Mouse (Mus musculus): ENCODE results near the gene Cnr2. TPM values are rescaled to one million over a fixed set of nuclear protein-coding genes. Genes with fewer than 3 reads are reported as not detected.
A peak's percentile ranks its signal among the peaks of the same experiment; 100 is the strongest.

The Cnr2 gene
- polyA plus RNA-seq, 1 experiment from 2014 or later = 1.1 TPM

DNA sequence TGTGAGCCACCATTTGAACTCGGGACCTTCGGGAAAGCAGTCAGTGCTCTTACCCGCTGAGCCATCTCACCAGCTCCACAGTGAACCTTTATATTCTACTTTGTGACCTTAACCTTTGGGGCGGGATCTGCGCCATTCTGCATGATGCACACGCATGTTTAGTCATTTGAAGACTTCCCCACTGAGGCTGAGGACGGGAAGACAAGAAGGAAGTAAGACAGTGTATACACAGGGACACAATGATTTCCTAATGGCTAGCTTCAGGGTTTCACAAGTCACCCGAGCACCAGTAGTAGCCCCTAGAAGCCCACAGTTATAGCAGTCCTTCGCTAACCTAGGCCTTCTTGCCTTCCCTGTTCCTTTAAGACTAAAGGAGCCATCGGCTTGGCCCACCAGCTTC lies 50.5 kb downstream of the Cnr2 start:
- peak overlapping the region; percentile 85 for H3K9ac ChIP-seq (replicated peaks; ENCODE audit: low read length)
- H3K4me2 ChIP-seq (replicated peaks; ENCODE audit: low read depth, low read length) = peak overlapping the region; percentile 84
- H3K27me3 ChIP-seq (ENCODE audit: insufficient read depth, low read length) = no peaks in the 10 kb centered on the region
- peak overlapping the region; percentile 93 for H3K4me3 ChIP-seq (ENCODE audit: low read length)
- peak; percentile 28; the same call in 1 of the 2 replicates for ATAC-seq (ENCODE audit: low FRiP score, low TSS enrichment)
- WGBS = 70% methylated on average over 10 of the region's 10 CpGs
- peak overlapping the region; percentile 66 for H3K27ac ChIP-seq (ENCODE audit: low read length)
- peaks cover 25% of the 10 kb centered on the region for H3K4me1 ChIP-seq (ENCODE audit: insufficient read depth, low read length)
- H3K9me3 ChIP-seq (ENCODE audit: low read length) = peaks cover 3% of the 10 kb centered on the region; the same call in 1 of the 2 replicates
- H3K36me3 ChIP-seq (ENCODE audit: insufficient read depth, low read length) = peaks cover 4% of the 10 kb centered on the region; the same call in 1 of the 2 replicates

- H3K9ac ChIP-seq (replicated peaks; ENCODE audit: low read length) = peak within 1 kb of the TSS; percentile 85
- peaks cover 3% of the 10 kb centered on the region; the same call in 1 of the 2 replicates for H3K36me3 ChIP-seq (ENCODE audit: insufficient read depth, low read length)
- peak within 1 kb of the TSS; percentile 93 for H3K4me3 ChIP-seq (ENCODE audit: low read length)
- H3K9me3 ChIP-seq (ENCODE audit: low read length) = no peaks in the 10 kb centered on the region
- H3K27ac ChIP-seq (ENCODE audit: low read length) = peak within 1 kb of the TSS; percentile 68
- H3K27me3 ChIP-seq (ENCODE audit: insufficient read depth, low read length) = no peaks in the 10 kb centered on the region
- peak within 1 kb of the TSS; percentile 84 for H3K4me2 ChIP-seq (replicated peaks; ENCODE audit: low read depth, low read length)
- under 1% methylated on average over 23 of the region's 23 CpGs for WGBS
- peak; percentile 91 for ATAC-seq (ENCODE audit: low FRiP score, low TSS enrichment)
- peaks cover 25% of the 10 kb centered on the region for H3K4me1 ChIP-seq (ENCODE audit: insufficient read depth, low read length)
These were observed 51.1 kb downstream of the Cnr2 start, which contains the start of gene Hmgcl for GRCm38 (mm10) chr4:135946278-135946658. Gene Hmgcl (plus strand): TSS chr4:135946448.

GRCm38 (mm10) chr4:135946659-135947301 lies 51.6 kb downstream of the Cnr2 start:
- Histone ChIP-seq H3K9ac (replicated peaks; ENCODE audit: low read length) (peak overlapping the region; percentile 85), H3K4me3 (ENCODE audit: low read length) (peak overlapping the region; percentile 93), H3K4me2 (replicated peaks; ENCODE audit: low read depth, low read length) (peak overlapping the region; percentile 84), H3K4me1 (ENCODE audit: insufficient read depth, low read length) (peaks cover 25% of the 10 kb centered on the region), H3K27ac (ENCODE audit: low read length) (peak overlapping the region; percentile 68), H3K9me3 (ENCODE audit: low read length) (no peaks in the 10 kb centered on the region), H3K27me3 (ENCODE audit: insufficient read depth, low read length) (no peaks in the 10 kb centered on the region), H3K36me3 (ENCODE audit: insufficient read depth, low read length) (peaks cover 8% of the 10 kb centered on the region; the same call in 1 of the 2 replicates)
- ATAC-seq (ENCODE audit: low FRiP score, low TSS enrichment) = no peak
- WGBS = 1% methylated on average over 28 of the region's 28 CpGs

- no peak for ATAC-seq (ENCODE audit: low FRiP score, low TSS enrichment)
- Histone ChIP-seq H3K9ac (replicated peaks; ENCODE audit: low read length) (no peak overlapping the region), H3K4me1 (ENCODE audit: insufficient read depth, low read length) (peaks cover 24% of the 10 kb centered on the region), H3K4me3 (ENCODE audit: low read length) (no peak overlapping the region), H3K36me3 (ENCODE audit: insufficient read depth, low read length) (peaks cover 18% of the 10 kb centered on the region), H3K27me3 (ENCODE audit: insufficient read depth, low read length) (no peaks in the 10 kb centered on the region), H3K27ac (ENCODE audit: low read length) (no peak overlapping the region), H3K9me3 (ENCODE audit: low read length) (no peaks in the 10 kb centered on the region), H3K4me2 (replicated peaks; ENCODE audit: low read depth, low read length) (no peak overlapping the region)
- WGBS = 88% methylated on average over 8 of the region's 8 CpGs
These were observed 52.9 kb downstream of the Cnr2 start for GRCm38 (mm10) chr4:135948142-135948541.

GRCm38 (mm10) chr4:135949475-135949874 lies 54.3 kb downstream of the Cnr2 start:
- Histone ChIP-seq H3K9ac (replicated peaks; ENCODE audit: low read length) (no peak overlapping the region), H3K4me3 (ENCODE audit: low read length) (no peak overlapping the region), H3K27me3 (ENCODE audit: insufficient read depth, low read length) (no peaks in the 10 kb centered on the region), H3K36me3 (ENCODE audit: insufficient read depth, low read length) (peaks cover 20% of the 10 kb centered on the region), H3K4me2 (replicated peaks; ENCODE audit: low read depth, low read length) (no peak overlapping the region), H3K4me1 (ENCODE audit: insufficient read depth, low read length) (peaks cover 21% of the 10 kb centered on the region), H3K9me3 (ENCODE audit: low read length) (no peaks in the 10 kb centered on the region), H3K27ac (ENCODE audit: low read length) (0 out of 2 replicates have a peak overlapping the region, but pooled peaks have one; percentile 20)
- WGBS = 83% methylated on average over 10 of the region's 10 CpGs
- ATAC-seq (ENCODE audit: low FRiP score, low TSS enrichment) = no peak

- no peaks in the 10 kb centered on the region for H3K9me3 ChIP-seq (ENCODE audit: low read length)
- H3K9ac ChIP-seq (replicated peaks; ENCODE audit: low read length) = no peak overlapping the region
- H3K4me2 ChIP-seq (replicated peaks; ENCODE audit: low read depth, low read length) = no peak overlapping the region
- no peak overlapping the region for H3K4me3 ChIP-seq (ENCODE audit: low read length)
- ATAC-seq (ENCODE audit: low FRiP score, low TSS enrichment) = peak; percentile 32; the same call in 1 of the 2 replicates
- H3K27ac ChIP-seq (ENCODE audit: low read length) = no peak overlapping the region
- peaks cover 20% of the 10 kb centered on the region for H3K36me3 ChIP-seq (ENCODE audit: insufficient read depth, low read length)
- no peaks in the 10 kb centered on the region for H3K27me3 ChIP-seq (ENCODE audit: insufficient read depth, low read length)
- peaks cover 21% of the 10 kb centered on the region for H3K4me1 ChIP-seq (ENCODE audit: insufficient read depth, low read length)
- 36% methylated on average over 6 of the region's 6 CpGs for WGBS
These were observed 54.7 kb downstream of the Cnr2 start for GRCm38 (mm10) chr4:135949911-135950310.

DNA sequence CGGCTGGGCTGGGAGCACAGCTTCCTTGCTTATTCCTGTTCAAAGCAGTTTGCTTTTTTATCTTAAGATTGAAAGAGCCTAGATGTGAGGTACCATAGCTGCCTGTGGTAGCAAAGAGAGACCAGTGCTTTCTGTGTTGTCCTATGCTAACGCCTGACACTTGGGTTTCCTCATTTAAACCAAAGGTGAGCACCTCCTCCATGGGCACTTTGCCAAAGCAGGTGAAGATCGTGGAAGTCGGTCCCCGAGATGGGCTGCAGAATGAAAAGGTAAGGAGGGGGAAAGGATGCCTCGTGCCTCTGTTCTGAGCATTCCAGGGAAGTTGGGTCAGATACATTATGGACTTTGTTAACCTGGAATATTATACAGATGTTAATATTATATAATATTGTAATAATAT lies 55.2 kb downstream of the Cnr2 start:
- 77% methylated on average over 6 of the region's 6 CpGs for WGBS
- ATAC-seq (ENCODE audit: low FRiP score, low TSS enrichment) = no peak

GRCm38 (mm10) chr4:135951505-135951904 lies 56.3 kb downstream of the Cnr2 start:
- 96% methylated on average over 3 of the region's 3 CpGs for WGBS
- Histone ChIP-seq H3K4me2 (replicated peaks; ENCODE audit: low read depth, low read length) (no peak overlapping the region), H3K9ac (replicated peaks; ENCODE audit: low read length) (no peak overlapping the region), H3K9me3 (ENCODE audit: low read length) (no peaks in the 10 kb centered on the region), H3K4me1 (ENCODE audit: insufficient read depth, low read length) (peaks cover 15% of the 10 kb centered on the region), H3K36me3 (ENCODE audit: insufficient read depth, low read length) (peaks cover 29% of the 10 kb centered on the region), H3K27me3 (ENCODE audit: insufficient read depth, low read length) (no peaks in the 10 kb centered on the region), H3K4me3 (ENCODE audit: low read length) (no peak overlapping the region), H3K27ac (ENCODE audit: low read length) (no peak overlapping the region)
- ATAC-seq (ENCODE audit: low FRiP score, low TSS enrichment) = no peak

More for the DNA sequence above, 55.2 kb downstream of the Cnr2 start:
- no peak overlapping the region for H3K9ac ChIP-seq (replicated peaks; ENCODE audit: low read length)
- H3K27ac ChIP-seq (ENCODE audit: low read length) = 0 out of 2 replicates have a peak overlapping the region, but pooled peaks have one; percentile 14
- peaks cover 22% of the 10 kb centered on the region for H3K36me3 ChIP-seq (ENCODE audit: insufficient read depth, low read length)
- H3K4me3 ChIP-seq (ENCODE audit: low read length) = no peak overlapping the region
- H3K4me2 ChIP-seq (replicated peaks; ENCODE audit: low read depth, low read length) = no peak overlapping the region
- peaks cover 21% of the 10 kb centered on the region for H3K4me1 ChIP-seq (ENCODE audit: insufficient read depth, low read length)
- H3K9me3 ChIP-seq (ENCODE audit: low read length) = no peaks in the 10 kb centered on the region
- H3K27me3 ChIP-seq (ENCODE audit: insufficient read depth, low read length) = no peaks in the 10 kb centered on the region

- WGBS = 87% methylated on average over 3 of the region's 3 CpGs
These were observed 58.0 kb downstream of the Cnr2 start for GRCm38 (mm10) chr4:135953179-135953578.

GRCm38 (mm10) chr4:135954241-135954640 lies 59.0 kb downstream of the Cnr2 start:
- Histone ChIP-seq H3K4me2 (replicated peaks; ENCODE audit: low read depth, low read length) (no peak overlapping the region), H3K9me3 (ENCODE audit: low read length) (no peaks in the 10 kb centered on the region), H3K4me3 (ENCODE audit: low read length) (no peak overlapping the region), H3K36me3 (ENCODE audit: insufficient read depth, low read length) (peaks cover 30% of the 10 kb centered on the region), H3K27ac (ENCODE audit: low read length) (no peak overlapping the region), H3K9ac (replicated peaks; ENCODE audit: low read length) (no peak overlapping the region), H3K4me1 (ENCODE audit: insufficient read depth, low read length) (peaks cover 8% of the 10 kb centered on the region; the same call in 1 of the 2 replicates), H3K27me3 (ENCODE audit: insufficient read depth, low read length) (no peaks in the 10 kb centered on the region)
- ATAC-seq (ENCODE audit: low FRiP score, low TSS enrichment) = no peak
- WGBS = 7% methylated on average over 2 of the region's 2 CpGs

More at GRCm38 (mm10) chr4:135953179-135953578, 58.0 kb downstream of the Cnr2 start:
- Histone ChIP-seq H3K27ac (ENCODE audit: low read length) (no peak overlapping the region), H3K27me3 (ENCODE audit: insufficient read depth, low read length) (no peaks in the 10 kb centered on the region), H3K4me1 (ENCODE audit: insufficient read depth, low read length) (peaks cover 13% of the 10 kb centered on the region), H3K36me3 (ENCODE audit: insufficient read depth, low read length) (peaks cover 30% of the 10 kb centered on the region), H3K4me2 (replicated peaks; ENCODE audit: low read depth, low read length) (no peak overlapping the region), H3K9ac (replicated peaks; ENCODE audit: low read length) (no peak overlapping the region), H3K4me3 (ENCODE audit: low read length) (no peak overlapping the region), H3K9me3 (ENCODE audit: low read length) (no peaks in the 10 kb centered on the region)
- ATAC-seq (ENCODE audit: low FRiP score, low TSS enrichment) = no peak

Data from kidney, embryonic 16.5 days (tissue).